Mouse (Mus musculus) embryonic fibroblast, embryonic 13.5 days (primary cell): Measurements from ENCODE around the gene Gtf2e1.

Experiments used
- CTCF ChIP-seq: IDR thresholded peaks from 2 replicates; pipeline ENCODE4 v1.5.1; 2011; ENCODE audit warnings: mild to moderate bottlenecking, control low read depth, low read length, moderate library complexity, borderline replicate concordance; ENCODE audit not compliant: insufficient read depth
- POLR2A ChIP-seq: IDR thresholded peaks from 2 replicates; pipeline ENCODE4 v1.6.1; 2011; ENCODE audit warnings: low read depth, mild to moderate bottlenecking, control low read depth, low read length, moderate library complexity

DNA sequence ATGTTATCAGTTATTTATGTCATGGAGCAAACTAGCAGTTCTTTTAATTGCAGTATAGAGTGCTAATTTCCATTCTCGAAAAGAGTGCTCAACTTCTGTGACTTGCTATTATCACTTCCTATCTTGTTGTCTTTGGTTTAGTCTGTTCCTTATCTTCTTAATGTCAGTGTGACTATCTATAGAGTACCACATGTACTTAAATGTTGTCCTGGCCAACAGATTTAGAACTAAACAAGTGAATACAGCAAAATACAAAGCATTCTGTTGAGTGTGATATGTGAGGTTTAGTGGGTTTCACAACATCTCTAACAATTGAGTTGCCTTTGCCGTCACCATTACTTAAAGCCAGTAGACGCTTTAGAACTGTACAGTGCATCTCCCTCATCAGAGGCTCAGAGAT lies 13.2 kb upstream of the Gtf2e1 start:
- TF ChIP-seq CTCF (no peak), POLR2A (no peak)
